Mouse (Mus musculus): Measurements from ENCODE around the gene Vmn1r211.
"Not testable (repeated sequence)": the region's sequence is repeated elsewhere in the genome, so short reads cannot be mapped to it uniquely, and the experiment has no call there.

- not testable (repeated sequence) for TF ChIP-seq CTCF (IDR thresholded peaks at IDR 0.05; ENCODE audit: extremely low read depth, insufficient read depth, insufficient read length, insufficient replicate concordance); POLR2A (IDR thresholded peaks at IDR 0.05; ENCODE audit: low read depth, low read length)
Measured at GRCm38 (mm10) chr13:22829395-22829794, 28.0 kb downstream of the Vmn1r211 start.

Measured in spleen, adult 2 months (tissue).